Mouse (Mus musculus): ENCODE results near the gene Galnt9. TPM values are rescaled to one million over a fixed set of nuclear protein-coding genes. Genes with fewer than 3 reads are reported as not detected.

Gene Galnt9
- polyA plus RNA-seq, 1 experiment from 2014 or later: not detected

DNA sequence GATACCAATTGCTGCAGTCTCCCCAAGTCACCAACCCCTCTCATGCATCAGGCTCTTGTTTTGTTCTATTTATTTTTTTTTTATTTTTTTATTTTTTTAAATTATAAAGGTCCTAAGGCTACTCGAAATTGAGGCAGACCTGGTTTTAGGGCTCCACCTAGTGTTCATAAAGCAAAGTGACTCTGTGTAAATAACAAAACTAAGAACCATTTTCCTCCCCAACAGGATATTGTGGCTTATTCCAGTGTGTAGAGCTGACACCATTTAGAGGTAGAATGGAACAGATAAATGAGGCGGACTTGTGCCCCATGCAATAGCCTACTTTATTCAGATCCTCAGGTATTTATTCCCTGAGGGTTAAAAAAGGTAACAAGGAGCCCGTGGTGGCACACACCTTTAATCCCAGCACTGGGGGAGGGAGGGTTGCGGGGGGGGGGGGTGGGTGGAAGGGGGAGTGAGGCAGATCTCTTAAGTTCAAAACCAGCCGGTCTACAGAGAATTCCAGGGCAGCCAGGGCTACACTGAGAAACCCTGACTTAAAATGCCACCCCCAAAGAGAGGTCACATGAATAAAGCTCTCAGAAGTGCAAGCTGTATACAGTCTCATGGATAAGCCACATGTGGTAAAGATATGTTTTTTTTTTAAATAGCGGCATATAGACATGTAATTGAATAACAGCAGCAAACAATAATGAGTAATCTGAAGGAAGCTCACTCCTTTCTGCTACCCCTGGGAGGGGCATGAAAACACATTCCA is 92.0 kb downstream of the Galnt9 start:
- no peak for ATAC-seq (ENCODE audit: insufficient number of reproducible peaks, low FRiP score, low TSS enrichment, low read depth)
- no peaks in the 10 kb centered on the region for H3K9me3 ChIP-seq (ENCODE audit: control insufficient read depth, low read length)
- no peak overlapping the region for H3K27ac ChIP-seq (replicated peaks; ENCODE audit: low read depth, low read length)
- H3K4me2 ChIP-seq (ENCODE audit: low read depth, severe bottlenecking): no peak overlapping the region
- no peak overlapping the region for H3K9ac ChIP-seq (ENCODE audit: low read length)
- no peak for DNase-seq (ENCODE audit: low spot score)
- no peaks in the 10 kb centered on the region for H3K27me3 ChIP-seq (ENCODE audit: control insufficient read depth, insufficient read depth, low read length)
- no peak overlapping the region for H3K4me3 ChIP-seq (ENCODE audit: low read depth, low read length)
- H3K36me3 ChIP-seq (ENCODE audit: control insufficient read depth, insufficient read depth, low read length): no peaks in the 10 kb centered on the region
- H3K4me1 ChIP-seq (ENCODE audit: control insufficient read depth, insufficient read depth, low read length): no peaks in the 10 kb centered on the region
- WGBS: 42% methylated on average over 6 of the region's 6 CpGs

DNA sequence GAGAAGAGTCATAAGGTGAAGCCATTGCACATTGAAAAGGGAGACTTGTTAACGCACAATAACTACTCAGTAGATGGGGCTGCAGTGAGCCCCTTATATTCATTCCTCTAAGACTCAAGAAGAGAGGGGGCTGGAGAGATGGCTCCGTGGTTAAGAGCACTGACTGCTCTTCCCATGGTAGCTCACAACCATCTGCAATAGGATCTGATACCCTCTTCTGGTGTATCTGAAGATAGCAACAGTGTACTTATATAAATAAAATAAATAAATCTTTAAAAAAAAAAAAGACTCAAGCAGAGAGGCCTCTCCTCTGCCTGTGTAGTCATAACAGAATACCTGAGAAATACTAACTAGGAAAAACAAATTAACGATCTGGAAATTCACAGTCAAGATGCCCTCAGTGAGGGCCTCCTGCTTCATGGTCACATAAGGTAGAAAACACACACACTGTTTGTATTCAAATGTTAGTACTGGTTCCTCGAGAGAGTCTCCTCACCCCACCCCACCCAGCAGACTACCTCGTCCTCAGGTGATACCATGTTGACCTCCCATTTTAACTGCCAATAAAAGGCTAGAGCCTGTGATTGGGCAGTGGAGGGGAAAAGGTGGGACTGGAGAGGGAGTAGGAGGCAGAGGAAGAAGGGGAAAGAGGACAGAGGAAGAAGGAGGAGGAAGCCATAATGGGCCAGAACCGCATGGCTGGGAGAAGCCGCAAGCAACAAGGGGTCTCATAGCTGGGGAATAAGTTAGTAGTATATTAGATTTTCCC is 94.3 kb downstream of the Galnt9 start:
- no peak for DNase-seq (ENCODE audit: low spot score)
- 80% methylated on average over 7 of the region's 7 CpGs for WGBS
- H3K27me3 ChIP-seq (ENCODE audit: control insufficient read depth, insufficient read depth, low read length): no peaks in the 10 kb centered on the region
- no peak overlapping the region for H3K9ac ChIP-seq (ENCODE audit: low read length)
- H3K4me2 ChIP-seq (ENCODE audit: low read depth, severe bottlenecking): no peak overlapping the region
- H3K9me3 ChIP-seq (ENCODE audit: control insufficient read depth, low read length): no peaks in the 10 kb centered on the region
- no peak overlapping the region for H3K27ac ChIP-seq (replicated peaks; ENCODE audit: low read depth, low read length)
- no peaks in the 10 kb centered on the region for H3K36me3 ChIP-seq (ENCODE audit: control insufficient read depth, insufficient read depth, low read length)
- H3K4me1 ChIP-seq (ENCODE audit: control insufficient read depth, insufficient read depth, low read length): no peaks in the 10 kb centered on the region
- no peak for ATAC-seq (ENCODE audit: insufficient number of reproducible peaks, low FRiP score, low TSS enrichment, low read depth)
- H3K4me3 ChIP-seq (ENCODE audit: low read depth, low read length): no peak overlapping the region

DNA sequence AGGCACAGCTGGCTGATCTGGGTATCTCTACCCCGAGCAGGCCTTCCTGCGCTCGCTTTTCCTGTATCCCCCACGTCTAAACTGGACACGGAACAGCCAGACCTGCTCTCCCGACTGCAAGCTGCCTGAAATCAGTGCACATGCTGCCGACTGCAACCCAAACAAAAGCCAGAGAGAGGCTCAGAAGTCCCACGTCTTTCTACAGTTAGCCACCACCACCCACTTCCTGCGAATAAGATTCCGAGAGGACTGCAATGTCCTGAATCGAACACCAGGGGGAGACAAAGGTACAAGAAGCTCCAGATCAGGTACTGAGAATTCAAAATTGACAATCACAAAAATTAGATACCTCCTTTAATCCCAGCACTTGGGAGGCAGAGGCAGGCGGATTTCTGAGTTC is 95.3 kb downstream of the Galnt9 start:
- Histone ChIP-seq H3K9me3 (ENCODE audit: control insufficient read depth, low read length) (no peaks in the 10 kb centered on the region), H3K4me3 (ENCODE audit: low read depth, low read length) (no peak overlapping the region), H3K9ac (ENCODE audit: low read length) (peak overlapping the region; percentile 39; the same call in 1 of the 2 replicates), H3K27ac (replicated peaks; ENCODE audit: low read depth, low read length) (no peak overlapping the region), H3K4me2 (ENCODE audit: low read depth, severe bottlenecking) (peak overlapping the region; percentile 26; the same call in 1 of the 2 replicates), H3K4me1 (ENCODE audit: control insufficient read depth, insufficient read depth, low read length) (no peaks in the 10 kb centered on the region), H3K36me3 (ENCODE audit: control insufficient read depth, insufficient read depth, low read length) (no peaks in the 10 kb centered on the region), H3K27me3 (ENCODE audit: control insufficient read depth, insufficient read depth, low read length) (no peaks in the 10 kb centered on the region)
- peak; percentile 82 for DNase-seq (ENCODE audit: low spot score)
- peak; percentile 44; the same call in 1 of the 2 replicates for ATAC-seq (ENCODE audit: insufficient number of reproducible peaks, low FRiP score, low TSS enrichment, low read depth)
- 25% methylated on average over 12 of the region's 12 CpGs for WGBS

DNA sequence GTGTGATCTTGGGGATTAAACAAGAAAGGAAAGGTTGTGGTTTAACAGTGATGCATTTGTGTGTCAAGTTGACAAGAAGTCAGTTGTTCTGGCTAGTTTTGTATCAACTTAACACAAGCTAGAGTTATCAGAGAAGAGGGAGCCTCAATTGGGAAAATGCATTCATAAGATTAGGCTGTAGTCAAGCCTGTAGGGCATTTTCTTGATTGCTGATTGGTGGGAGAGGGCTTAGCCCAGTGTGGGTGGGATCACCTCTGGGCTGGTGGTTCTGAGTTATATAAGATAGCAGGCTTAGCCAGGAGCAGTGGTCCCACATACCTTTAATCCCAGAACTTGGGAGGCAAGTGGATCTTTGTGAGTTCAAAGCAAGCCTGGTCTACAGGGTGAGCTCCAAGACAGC is 102.2 kb downstream of the Galnt9 start:
- ATAC-seq (ENCODE audit: insufficient number of reproducible peaks, low FRiP score, low TSS enrichment, low read depth) (no peak), DNase-seq (ENCODE audit: low spot score) (no peak)
- Histone ChIP-seq H3K9ac (ENCODE audit: low read length) (no peak overlapping the region), H3K4me3 (ENCODE audit: low read depth, low read length) (no peak overlapping the region), H3K36me3 (ENCODE audit: control insufficient read depth, insufficient read depth, low read length) (peaks cover 31% of the 10 kb centered on the region), H3K27me3 (ENCODE audit: control insufficient read depth, insufficient read depth, low read length) (no peaks in the 10 kb centered on the region), H3K9me3 (ENCODE audit: control insufficient read depth, low read length) (no peaks in the 10 kb centered on the region), H3K4me1 (ENCODE audit: control insufficient read depth, insufficient read depth, low read length) (no peaks in the 10 kb centered on the region), H3K27ac (replicated peaks; ENCODE audit: low read depth, low read length) (no peak overlapping the region), H3K4me2 (ENCODE audit: low read depth, severe bottlenecking) (no peak overlapping the region)

DNA sequence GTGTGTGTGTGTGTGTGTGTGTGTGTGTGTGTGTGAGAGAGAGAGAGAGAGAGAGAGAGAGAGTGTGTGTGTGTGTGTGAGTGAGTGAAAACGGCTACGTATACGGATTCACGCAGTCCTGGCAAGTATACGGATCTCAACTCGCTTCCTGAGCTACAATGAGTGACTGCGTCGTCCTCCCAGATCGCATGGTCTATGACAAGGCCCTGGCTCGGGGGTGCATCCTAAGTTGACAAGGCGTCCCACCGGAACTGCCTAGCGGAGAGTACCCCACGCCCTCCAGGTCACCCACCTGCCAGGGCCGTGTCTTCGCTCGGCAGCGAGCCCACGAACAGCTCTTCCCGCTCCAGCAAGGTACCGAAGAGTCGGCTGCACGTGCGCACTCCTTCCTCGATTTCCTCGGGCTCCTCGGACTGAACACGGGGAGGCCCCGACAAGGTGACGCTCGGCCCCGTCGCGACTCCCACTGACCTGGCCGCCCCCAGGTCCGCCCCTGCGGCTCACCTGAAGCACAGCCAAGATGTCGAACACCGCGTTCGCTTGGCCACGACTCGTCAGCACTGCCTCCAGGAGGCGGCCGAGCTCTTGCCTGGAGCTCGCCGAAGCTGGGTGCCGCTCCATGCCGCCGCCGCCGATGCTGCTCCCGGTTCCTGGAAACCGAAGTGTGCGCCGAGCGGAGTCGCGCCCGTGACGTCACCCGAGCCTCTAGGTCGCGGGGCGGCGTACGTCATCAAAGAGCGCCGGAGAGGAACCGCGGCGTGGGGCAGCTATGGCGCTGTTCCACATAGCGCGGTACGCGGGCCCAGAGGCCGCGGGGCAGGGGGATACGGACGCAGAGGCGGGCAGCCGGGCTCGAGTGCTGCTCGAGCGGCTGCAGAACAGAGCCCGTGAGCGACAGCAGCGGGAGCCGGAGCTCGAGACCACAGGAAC is 108.8 kb downstream of the Galnt9 start, which contains the start of the genes Noc4l and Ddx51:
TSS of gene Noc4l (minus strand) at position 699 of the 930 bp plus-strand sequence.
TSS of gene Ddx51 (plus strand) at position 733 of the 930 bp plus-strand sequence.
- H3K36me3 ChIP-seq (ENCODE audit: control insufficient read depth, insufficient read depth, low read length): peaks cover 54% of the 10 kb centered on the region
- H3K27ac ChIP-seq (replicated peaks; ENCODE audit: low read depth, low read length): no peak within 1 kb of the TSS
- WGBS: 1% methylated on average over 91 of the region's 91 CpGs

DNA sequence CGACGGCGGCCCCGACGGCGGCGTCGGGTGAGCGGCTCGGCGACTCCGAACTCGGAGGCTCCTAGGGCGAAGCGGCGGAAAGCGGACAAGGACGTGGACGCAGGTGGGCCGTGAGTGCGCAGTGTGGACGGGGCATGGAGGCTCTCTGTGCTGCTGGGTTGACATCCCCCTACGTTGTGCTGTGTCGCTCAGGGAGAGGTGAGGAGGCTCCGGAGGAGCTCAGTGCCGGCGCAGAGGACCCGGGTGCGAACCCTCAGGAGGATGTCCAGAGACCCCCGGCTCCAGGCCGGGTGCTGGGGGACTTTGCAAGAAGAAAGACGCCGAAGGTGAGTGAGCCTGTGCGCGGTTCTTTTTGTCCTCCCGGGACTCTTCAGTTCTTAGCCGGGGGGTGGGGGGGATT is 109.5 kb downstream of the Galnt9 start:
- under 1% methylated on average over 37 of the region's 37 CpGs for WGBS
- H3K4me3 ChIP-seq (ENCODE audit: low read depth, low read length): peak overlapping the region; percentile 94
- peak overlapping the region; percentile 79 for H3K4me2 ChIP-seq (ENCODE audit: low read depth, severe bottlenecking)
- no peak overlapping the region for H3K27ac ChIP-seq (replicated peaks; ENCODE audit: low read depth, low read length)
- no peaks in the 10 kb centered on the region for H3K9me3 ChIP-seq (ENCODE audit: control insufficient read depth, low read length)
- no peaks in the 10 kb centered on the region for H3K27me3 ChIP-seq (ENCODE audit: control insufficient read depth, insufficient read depth, low read length)
- H3K36me3 ChIP-seq (ENCODE audit: control insufficient read depth, insufficient read depth, low read length): peaks cover 57% of the 10 kb centered on the region
- ATAC-seq (ENCODE audit: insufficient number of reproducible peaks, low FRiP score, low TSS enrichment, low read depth) (0 out of 2 replicates have a peak, but pooled peaks have one; percentile 10), DNase-seq (ENCODE audit: low spot score) (no peak)
- peaks cover 9% of the 10 kb centered on the region; the same call in 1 of the 2 replicates for H3K4me1 ChIP-seq (ENCODE audit: control insufficient read depth, insufficient read depth, low read length)
- H3K9ac ChIP-seq (ENCODE audit: low read length): peak overlapping the region; percentile 77

More for the DNA sequence above, 108.8 kb downstream of the Galnt9 start, which contains the start of the genes Noc4l and Ddx51:
- Histone ChIP-seq H3K9me3 (ENCODE audit: control insufficient read depth, low read length) (no peaks in the 10 kb centered on the region), H3K4me2 (ENCODE audit: low read depth, severe bottlenecking) (peak within 1 kb of the TSS; percentile 85), H3K4me3 (ENCODE audit: low read depth, low read length) (peak within 1 kb of the TSS; percentile 94), H3K4me1 (ENCODE audit: control insufficient read depth, insufficient read depth, low read length) (peaks cover 9% of the 10 kb centered on the region; the same call in 1 of the 2 replicates), H3K27me3 (ENCODE audit: control insufficient read depth, insufficient read depth, low read length) (no peaks in the 10 kb centered on the region), H3K9ac (ENCODE audit: low read length) (peak within 1 kb of the TSS; percentile 77)
- DNase-seq (ENCODE audit: low spot score): peak; percentile 99
- ATAC-seq (ENCODE audit: insufficient number of reproducible peaks, low FRiP score, low TSS enrichment, low read depth): peak; percentile 85

DNA sequence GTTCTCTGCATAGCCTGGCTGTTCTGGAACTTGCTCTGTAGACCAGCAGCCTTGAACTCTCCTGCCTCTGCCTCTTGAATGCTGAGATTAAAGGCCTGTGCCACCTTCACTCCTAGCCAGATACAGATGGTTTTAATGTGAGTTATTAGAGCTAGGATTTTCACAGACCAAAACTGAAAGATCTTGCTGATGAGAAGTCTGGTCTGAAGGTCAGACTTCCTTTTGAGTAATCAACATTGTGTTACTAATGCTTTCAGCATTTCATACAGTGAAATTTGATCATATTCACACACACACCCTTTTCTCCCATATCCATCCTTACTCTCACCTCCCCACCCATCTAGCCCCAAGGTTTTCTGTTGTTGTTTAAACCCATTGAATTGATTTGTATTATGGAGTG is 115.5 kb downstream of the Galnt9 start:
- H3K27ac ChIP-seq (replicated peaks; ENCODE audit: low read depth, low read length): no peak overlapping the region
- H3K36me3 ChIP-seq (ENCODE audit: control insufficient read depth, insufficient read depth, low read length): peaks cover 49% of the 10 kb centered on the region
- no peaks in the 10 kb centered on the region for H3K27me3 ChIP-seq (ENCODE audit: control insufficient read depth, insufficient read depth, low read length)
- H3K4me3 ChIP-seq (ENCODE audit: low read depth, low read length): no peak overlapping the region
- DNase-seq (ENCODE audit: low spot score) (no peak), ATAC-seq (ENCODE audit: insufficient number of reproducible peaks, low FRiP score, low TSS enrichment, low read depth) (no peak)
- no peak overlapping the region for H3K4me2 ChIP-seq (ENCODE audit: low read depth, severe bottlenecking)
- no peaks in the 10 kb centered on the region for H3K4me1 ChIP-seq (ENCODE audit: control insufficient read depth, insufficient read depth, low read length)
- H3K9me3 ChIP-seq (ENCODE audit: control insufficient read depth, low read length): no peaks in the 10 kb centered on the region
- H3K9ac ChIP-seq (ENCODE audit: low read length): no peak overlapping the region

DNA sequence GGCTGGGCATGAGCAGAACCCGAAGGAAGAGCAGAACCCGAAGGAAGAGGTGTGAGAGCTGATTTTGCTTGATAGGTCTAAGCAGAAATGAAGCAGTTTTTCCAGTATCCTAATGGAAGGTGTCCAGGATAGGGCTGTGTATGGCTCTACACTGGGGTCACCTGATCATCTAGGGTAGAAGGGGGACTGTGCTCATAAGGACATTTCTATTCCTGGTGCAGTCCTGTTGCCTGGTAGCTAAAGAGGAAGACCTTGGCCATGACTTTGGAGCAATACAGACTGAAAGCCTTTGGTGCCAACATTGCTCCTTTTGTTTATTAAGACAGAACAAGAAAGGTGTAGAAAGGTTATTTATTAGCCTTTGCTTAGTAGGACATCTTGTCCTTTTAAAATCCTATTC is 119.9 kb downstream of the Galnt9 start:
- ATAC-seq (ENCODE audit: insufficient number of reproducible peaks, low FRiP score, low TSS enrichment, low read depth) (no peak), DNase-seq (ENCODE audit: low spot score) (no peak)
- Histone ChIP-seq H3K4me1 (ENCODE audit: control insufficient read depth, insufficient read depth, low read length) (no peaks in the 10 kb centered on the region), H3K4me3 (ENCODE audit: low read depth, low read length) (no peak overlapping the region), H3K9me3 (ENCODE audit: control insufficient read depth, low read length) (no peaks in the 10 kb centered on the region), H3K27me3 (ENCODE audit: control insufficient read depth, insufficient read depth, low read length) (no peaks in the 10 kb centered on the region), H3K4me2 (ENCODE audit: low read depth, severe bottlenecking) (no peak overlapping the region), H3K9ac (ENCODE audit: low read length) (no peak overlapping the region), H3K27ac (replicated peaks; ENCODE audit: low read depth, low read length) (no peak overlapping the region), H3K36me3 (ENCODE audit: control insufficient read depth, insufficient read depth, low read length) (peaks cover 33% of the 10 kb centered on the region)
- WGBS: 90% methylated on average over 2 of the region's 2 CpGs
